Mouse (Mus musculus): ENCODE measurements at regions not wholly inside any gene's neighbourhood (a gene's known extent, or its start where the extent isn't known, plus 50 kb on each side); places are given as distances from the start of the nearest gene placed in this dataset.
"Not testable (repeated sequence)": the region's sequence is repeated elsewhere in the genome, so short reads cannot be mapped to it uniquely, and the experiment has no call there.

DNA sequence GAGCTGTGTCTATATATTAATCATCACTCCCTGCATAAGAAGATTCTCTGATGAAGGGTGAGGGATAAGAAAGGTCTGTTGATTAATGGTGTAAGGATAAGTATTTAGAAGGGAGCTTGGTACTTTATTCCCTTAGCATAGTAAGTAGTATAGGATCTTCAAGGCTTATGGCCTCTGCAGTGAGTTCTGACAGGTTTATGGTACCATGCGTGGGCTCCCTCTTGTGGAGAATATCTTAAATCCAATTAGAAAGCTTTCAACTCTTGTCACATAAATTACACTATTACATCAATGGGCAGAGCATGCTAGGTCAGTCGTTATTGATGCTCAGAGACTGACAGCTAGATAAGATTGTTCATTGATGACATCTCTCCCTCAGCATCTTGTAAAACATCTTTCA lies 112.7 kb upstream of the Grin3a start:
- no peak for DNase-seq (ENCODE audit: low spot score in 2 of 2)

- no peak for DNase-seq (ENCODE audit: low spot score in 2 of 2)
Measured at GRCm38 (mm10) chr4:49956855-49957254, 111.3 kb upstream of the Grin3a start.

- DNase-seq (ENCODE audit: low spot score in 2 of 2) = no peak
Measured at GRCm38 (mm10) chr4:49946306-49946705, 100.8 kb upstream of the Grin3a start.

GRCm38 (mm10) chr4:49937471-49937870 lies 91.9 kb upstream of the Grin3a start:
- no peak for DNase-seq (ENCODE audit: low spot score in 2 of 2)

DNA sequence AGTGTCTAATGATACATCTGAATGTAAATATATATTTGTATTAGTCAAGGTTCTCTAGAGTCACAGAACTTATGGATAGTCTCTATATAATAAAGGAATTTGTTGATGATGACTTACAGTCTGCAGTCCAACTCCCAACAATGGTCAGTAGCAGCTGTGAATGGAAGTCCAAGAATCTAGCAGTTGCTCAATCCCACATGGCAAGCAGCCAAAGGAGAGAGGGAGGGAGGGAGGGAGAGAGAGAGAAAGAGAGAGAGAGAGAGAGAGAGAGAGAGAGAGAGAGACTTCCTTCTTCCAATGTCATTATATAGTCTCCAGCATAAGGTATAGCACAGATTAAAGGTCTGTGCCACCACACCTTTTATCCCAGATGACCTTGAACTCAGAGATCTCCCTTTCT lies 84.1 kb upstream of the Grin3a start:
- DNase-seq (ENCODE audit: low spot score in 2 of 2) = not testable (repeated sequence)

DNA sequence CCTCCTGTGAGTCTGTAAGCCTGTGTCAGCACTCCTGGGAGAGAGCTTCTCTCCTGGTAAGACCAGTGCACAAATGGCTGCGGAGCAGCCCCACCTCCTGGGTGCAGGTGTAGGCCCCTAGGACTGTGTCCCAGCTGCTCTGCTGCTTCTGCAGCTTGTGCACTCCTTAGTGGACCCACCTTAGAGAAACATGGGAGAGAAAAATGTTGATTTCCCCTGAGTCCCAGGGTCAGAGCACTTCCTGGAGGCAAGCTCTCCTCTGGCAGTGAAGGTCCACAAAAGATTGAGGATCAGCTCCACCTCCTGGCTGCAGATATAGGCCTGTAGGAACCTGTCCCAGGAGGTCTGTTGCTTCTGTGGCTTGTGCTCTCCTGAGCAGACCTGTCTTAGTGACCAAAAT lies 81.5 kb upstream of the Grin3a start:
- no peak for DNase-seq (ENCODE audit: low spot score in 2 of 2)

DNA sequence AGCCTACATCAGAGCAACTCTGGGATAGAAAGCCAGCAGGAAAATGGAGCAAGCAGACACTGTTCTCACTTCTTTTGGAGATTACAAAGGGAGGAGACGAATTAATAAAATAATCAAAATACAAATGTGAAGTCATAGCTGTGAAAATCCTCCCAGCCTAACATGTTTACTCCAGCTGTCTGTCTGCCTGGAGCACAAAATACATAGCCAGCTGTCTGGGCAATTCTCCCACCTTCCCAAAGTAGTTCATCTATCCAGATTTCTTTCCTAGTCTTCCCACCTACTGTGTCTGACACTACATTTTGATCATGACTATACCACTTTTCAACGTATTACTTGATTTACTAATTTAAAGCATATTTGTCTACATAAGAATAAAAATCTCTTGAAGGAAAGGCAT lies 68.7 kb upstream of the Grin3a start:
- no peak for DNase-seq (ENCODE audit: low spot score in 2 of 2)

- DNase-seq (ENCODE audit: low spot score in 2 of 2) = peak; percentile 27 to 33
Measured at GRCm38 (mm10) chr4:49913636-49914035, 68.1 kb upstream of the Grin3a start.

Measured in frontal cortex, postnatal 14 days (tissue).